Mouse (Mus musculus) urinary bladder, postnatal 25 days (tissue): Measurements from ENCODE around the gene Kif2a.
"Not testable (repeated sequence)": the region's sequence is repeated elsewhere in the genome, so short reads cannot be mapped to it uniquely, and the experiment has no call there.

Experiments used
- DNase-seq: peaks from one replicate; pipeline ENCODE4 v3.0.0; 2022; ENCODE audit warnings: low spot score

Gene Kif2a

GRCm38 (mm10) chr13:106929201-106929600, 92.7 kb downstream of the Kif2a start:
- DNase-seq, result no peak

GRCm38 (mm10) chr13:106928296-106928695, 93.6 kb downstream of the Kif2a start:
- no peak for DNase-seq

- DNase-seq, result not testable (repeated sequence)
These were observed 96.0 kb downstream of the Kif2a start for GRCm38 (mm10) chr13:106925921-106926320.

GRCm38 (mm10) chr13:106918322-106919050, 103.4 kb downstream of the Kif2a start:
- DNase-seq, result no peak

GRCm38 (mm10) chr13:106913125-106913736, 108.7 kb downstream of the Kif2a start:
- no peak for DNase-seq

- DNase-seq, result no peak
These were observed 111.8 kb downstream of the Kif2a start for GRCm38 (mm10) chr13:106910096-106910495.
